Mouse (Mus musculus) right cerebral cortex, postnatal 10 days (tissue): Measurements from ENCODE around the gene Rpl10-ps3.

Source experiments
- DNase-seq, 2 experiments: peaks; one replicate each; pipeline ENCODE4 v3.0.0; 2021; ENCODE audit warnings: low spot score in 2 of 2

Gene Rpl10-ps3

GRCm38 (mm10) chr9:50344868-50345267 lies at the start of gene Rpl10-ps3:
TSS of gene Rpl10-ps3 (minus strand) at chr9:50344968.
- DNase-seq, result no peak

- DNase-seq, result no peak
Observed at GRCm38 (mm10) chr9:50375598-50375997, 30.8 kb upstream of the Rpl10-ps3 start.

- DNase-seq, result peak; percentile 61 to 78
Observed at GRCm38 (mm10) chr9:50374666-50375065, 29.9 kb upstream of the Rpl10-ps3 start.

- no peak for DNase-seq
Observed at GRCm38 (mm10) chr9:50368551-50369297, 24.0 kb upstream of the Rpl10-ps3 start.

GRCm38 (mm10) chr9:50365059-50365780 lies 20.5 kb upstream of the Rpl10-ps3 start:
- DNase-seq, result no peak

GRCm38 (mm10) chr9:50363962-50364361 lies 19.2 kb upstream of the Rpl10-ps3 start:
- no peak for DNase-seq

- DNase-seq, result no peak
Observed at GRCm38 (mm10) chr9:50363259-50363658, 18.5 kb upstream of the Rpl10-ps3 start.

- no peak for DNase-seq
Observed at GRCm38 (mm10) chr9:50362556-50362955, 17.8 kb upstream of the Rpl10-ps3 start.

- no peak for DNase-seq
Observed at GRCm38 (mm10) chr9:50360370-50360769, 15.6 kb upstream of the Rpl10-ps3 start.

GRCm38 (mm10) chr9:50357331-50357730 lies 12.6 kb upstream of the Rpl10-ps3 start:
- no peak for DNase-seq

- no peak for DNase-seq
Observed at GRCm38 (mm10) chr9:50351746-50352145, 7.0 kb upstream of the Rpl10-ps3 start.

- DNase-seq, result no peak
Observed at GRCm38 (mm10) chr9:50350571-50350970, 5.8 kb upstream of the Rpl10-ps3 start.

- DNase-seq, result no peak
Observed at GRCm38 (mm10) chr9:50349156-50349555, 4.4 kb upstream of the Rpl10-ps3 start.

- DNase-seq, result no peak
Observed at GRCm38 (mm10) chr9:50348256-50348655, 3.5 kb upstream of the Rpl10-ps3 start.

- no peak for DNase-seq
Observed at GRCm38 (mm10) chr9:50335539-50336325, 9.0 kb downstream of the Rpl10-ps3 start.

- DNase-seq, result peak in 1 of 2 experiments; percentile 60
Observed at GRCm38 (mm10) chr9:50333413-50333812, 11.4 kb downstream of the Rpl10-ps3 start.

- no peak for DNase-seq
Observed at GRCm38 (mm10) chr9:50324355-50325225, 20.2 kb downstream of the Rpl10-ps3 start.

GRCm38 (mm10) chr9:50320729-50321128 lies 24.0 kb downstream of the Rpl10-ps3 start:
- no peak for DNase-seq

- no peak for DNase-seq
Observed at GRCm38 (mm10) chr9:50319506-50319905, 25.3 kb downstream of the Rpl10-ps3 start.

- no peak for DNase-seq
Observed at GRCm38 (mm10) chr9:50317299-50317698, 27.5 kb downstream of the Rpl10-ps3 start.

- no peak for DNase-seq
Observed at GRCm38 (mm10) chr9:50315650-50316049, 29.1 kb downstream of the Rpl10-ps3 start.
